Mouse (Mus musculus) midbrain, postnatal 0 days (tissue): ENCODE results near the gene Gm49342. TPM values are rescaled to one million over a fixed set of nuclear protein-coding genes. Genes with fewer than 3 reads are reported as not detected.
"Not testable (repeated sequence)": the region's sequence is repeated elsewhere in the genome, so short reads cannot be mapped to it uniquely, and the experiment has no call there.

Experiments used
- ATAC-seq: fragments of 200-750 bp; cut with Nextera tagmentation; 2 replicates; pipeline ENCODE4 v1.8.0; 2017; ENCODE audit warnings: moderate number of reproducible peaks, mild to moderate bottlenecking, moderate TSS enrichment, moderate library complexity; ENCODE audit not compliant: low FRiP score
- DNase-seq: peaks from one replicate; pipeline ENCODE4 v3.0.0-alpha.2; 2015; ENCODE audit warnings: low spot score
- H3K27ac ChIP-seq: fragments of 300-500 bp; sonication (generic); 2 replicates; pipeline ENCODE4 v1.5.1; 2014; ENCODE audit warnings: low read depth, mild to moderate bottlenecking, low read length, mixed read lengths
- H3K27me3 ChIP-seq: fragments of 300-500 bp; sonication (generic); 2 replicates; pipeline ENCODE4 v1.6.1; 2014; ENCODE audit warnings: low read length, control low read depth, mixed read lengths; ENCODE audit not compliant: insufficient read depth
- H3K36me3 ChIP-seq: fragments of 300-500 bp; sonication (generic); 2 replicates; pipeline ENCODE4 v1.6.1; 2014; ENCODE audit warnings: low read length, control low read depth, mixed read lengths; ENCODE audit not compliant: insufficient read depth
- H3K4me1 ChIP-seq: fragments of 300-500 bp; sonication (generic); 2 replicates; pipeline ENCODE4 v1.6.1; 2014; ENCODE audit warnings: mild to moderate bottlenecking, control low read depth, antibody characterized with exemption, low read length, mixed read lengths; ENCODE audit not compliant: insufficient read depth
- H3K4me2 ChIP-seq: fragments of 300-500 bp; sonication (generic); 2 replicates; pipeline ENCODE4 v1.6.1; 2014; ENCODE audit warnings: low read depth, mild to moderate bottlenecking, low read length, mixed read lengths; ENCODE audit not compliant: poor library complexity, severe bottlenecking
- H3K4me3 ChIP-seq: fragments of 300-500 bp; sonication (generic); 2 replicates; pipeline ENCODE4 v1.5.1; 2014; ENCODE audit warnings: low read depth, mild to moderate bottlenecking, low read length, moderate library complexity
- H3K9ac ChIP-seq: fragments of 300-500 bp; sonication (generic); replicated peaks from 2 replicates; pipeline ENCODE4 v1.6.1; 2014; ENCODE audit warnings: mild to moderate bottlenecking, low read length, moderate library complexity, mixed read lengths; ENCODE audit not compliant: poor library complexity, severe bottlenecking
- H3K9me3 ChIP-seq: fragments of 300-500 bp; sonication (generic); 2 replicates; pipeline ENCODE4 v1.6.1; 2016; ENCODE audit warnings: low read length, control low read depth
- CTCF ChIP-seq: IDR thresholded peaks from 2 replicates; pipeline ENCODE4 v1.5.1; 2016; ENCODE audit warnings: antibody characterized with exemption, mild to moderate bottlenecking
- WGBS: fragments of 180-500 bp; shearing (Covaris S2); extraction: QIAGEN DNeasy Blood & Tissue Kit; methylation state at CpG from one replicate; pipeline ENCODE4 v1.1.7; 2014; 5-methylcytosine and 5-hydroxymethylcytosine counted together
- polyA plus RNA-seq: library from polyadenylated mRNA; unstranded; fragments of >200 nt; fragmentation: Nextera tagmentation; extraction: Ambion mirVana; gene quantifications from 2 replicates; pipeline ENCODE4 v1.2.1, GENCODE M21; 2015
- total RNA-seq: library from RNA; depleted of rRNA; stranded (reverse); fragments of >200 nt; gene quantifications from 2 replicates; pipeline ENCODE4 v1.2.3, GENCODE M21; 2014

The Gm49342 gene
- total and polyA plus RNA-seq, 2 experiments from 2014 or later = 0.75 to 0.82 TPM

DNA sequence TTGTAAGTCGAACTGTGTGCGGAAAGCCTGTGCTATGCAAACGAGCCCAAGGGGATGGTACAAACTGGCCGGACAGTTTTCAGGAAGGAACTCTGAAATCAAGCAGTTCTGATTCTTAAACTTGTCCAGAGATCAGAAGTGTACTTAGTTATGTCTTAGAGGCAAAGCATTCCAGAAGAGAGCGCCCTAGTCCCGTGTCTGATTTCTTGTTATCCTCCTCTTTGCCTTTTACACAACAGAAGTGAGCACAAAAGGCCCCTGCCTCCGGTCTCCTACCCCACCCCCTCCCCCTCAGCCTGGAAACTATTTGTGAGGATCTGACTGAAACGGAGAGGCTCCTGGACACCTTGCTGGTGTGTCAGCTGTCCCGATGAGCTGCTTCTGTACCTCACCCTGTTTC, 32.4 kb downstream of the Gm49342 start:
- no peak overlapping the region for H3K9ac ChIP-seq
- ATAC-seq (no peak), DNase-seq (peak; percentile 21)
- H3K4me1 ChIP-seq = no peaks in the 10 kb centered on the region; the same call in 1 of the 2 replicates
- H3K36me3 ChIP-seq = no peaks in the 10 kb centered on the region
- TF ChIP-seq CTCF = peak; percentile 42
- 13% methylated on average over 9 of the region's 9 CpGs for WGBS
- H3K9me3 ChIP-seq = no peaks in the 10 kb centered on the region
- H3K4me2 ChIP-seq = no peak overlapping the region
- H3K27me3 ChIP-seq = no peaks in the 10 kb centered on the region
- no peak overlapping the region for H3K4me3 ChIP-seq
- H3K27ac ChIP-seq = no peak overlapping the region

DNA sequence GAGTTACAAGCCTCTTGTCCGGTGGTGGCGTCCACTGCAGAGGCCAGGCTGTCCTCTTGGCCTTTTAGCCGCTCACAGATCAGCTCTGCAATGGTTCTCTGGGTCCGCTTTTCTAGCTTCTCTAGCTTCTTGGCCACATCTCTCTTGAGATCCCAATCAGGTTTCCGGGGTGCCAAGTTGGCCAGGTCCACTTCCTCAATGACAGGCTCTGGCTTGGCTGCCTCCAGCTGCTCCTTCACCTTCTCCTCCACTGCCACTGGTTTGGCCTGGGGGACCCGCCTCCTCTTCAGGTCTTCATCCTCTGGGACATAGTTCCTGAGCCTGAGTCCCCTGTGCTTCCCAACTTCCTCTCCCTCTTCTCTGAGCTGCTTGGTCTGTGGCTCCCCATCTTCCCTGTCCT, 34.1 kb downstream of the Gm49342 start:
- 94% methylated on average over 6 of the region's 6 CpGs for WGBS
- H3K4me2 ChIP-seq, ATAC-seq, H3K9ac ChIP-seq, H3K9me3 ChIP-seq, H3K27ac ChIP-seq, H3K4me1 ChIP-seq, H3K4me3 ChIP-seq, H3K27me3 ChIP-seq, DNase-seq, H3K36me3 ChIP-seq: not testable (repeated sequence)

DNA sequence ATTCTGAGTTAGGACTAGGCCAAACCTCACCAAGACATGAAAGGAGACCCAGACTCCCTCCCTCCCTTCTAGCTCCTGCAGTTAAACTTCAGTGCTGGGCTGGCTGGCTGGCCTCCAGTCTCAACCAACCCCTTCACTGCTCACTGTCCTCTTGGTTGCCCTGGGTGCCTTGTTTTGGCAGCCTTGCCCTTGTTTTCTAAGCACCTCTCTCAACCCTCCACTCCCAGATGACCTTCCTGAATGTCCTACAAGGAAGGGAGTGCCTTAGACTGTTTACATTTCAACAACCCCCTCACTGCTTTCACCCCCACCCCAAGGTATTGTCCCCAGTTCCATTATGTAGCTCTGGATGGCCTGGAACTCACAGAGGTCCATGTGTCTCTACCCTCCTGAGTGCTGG, 35.3 kb downstream of the Gm49342 start:
- ATAC-seq (no peak), DNase-seq (no peak)
- Histone ChIP-seq H3K27ac (no peak overlapping the region), H3K27me3 (no peaks in the 10 kb centered on the region), H3K4me1 (no peaks in the 10 kb centered on the region; the same call in 1 of the 2 replicates), H3K9me3 (no peaks in the 10 kb centered on the region), H3K9ac (no peak overlapping the region), H3K4me3 (no peak overlapping the region), H3K36me3 (no peaks in the 10 kb centered on the region), H3K4me2 (no peak overlapping the region)
- TF ChIP-seq CTCF = no peak

DNA sequence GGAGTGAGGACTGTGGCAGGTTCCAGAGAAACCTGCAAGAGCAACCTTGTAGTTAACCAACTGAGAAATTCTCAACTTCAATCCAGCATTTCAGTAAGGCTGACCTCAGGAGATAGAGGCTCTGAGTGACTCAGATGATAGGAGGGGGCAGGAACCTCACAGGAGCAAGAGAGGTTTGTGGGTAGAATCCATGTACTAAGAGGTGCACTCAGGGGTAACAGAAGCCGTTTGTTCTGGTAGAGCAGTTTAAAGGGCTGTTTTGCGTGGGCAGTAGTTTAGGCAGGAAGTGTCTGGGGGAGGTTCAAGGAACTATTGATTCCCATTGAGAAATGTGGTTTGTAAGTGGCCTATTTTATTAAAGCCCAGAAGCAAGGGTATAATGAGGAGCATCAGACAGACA, 36.9 kb downstream of the Gm49342 start:
- H3K27me3 ChIP-seq = no peaks in the 10 kb centered on the region
- H3K4me1 ChIP-seq = no peaks in the 10 kb centered on the region
- no peak overlapping the region for H3K9ac ChIP-seq
- 48% methylated on average over 2 of the region's 2 CpGs for WGBS
- no peak overlapping the region for H3K27ac ChIP-seq
- H3K4me3 ChIP-seq = no peak overlapping the region
- DNase-seq (no peak), ATAC-seq (no peak)
- no peaks in the 10 kb centered on the region for H3K36me3 ChIP-seq
- no peak for TF ChIP-seq CTCF
- no peaks in the 10 kb centered on the region for H3K9me3 ChIP-seq
- no peak overlapping the region for H3K4me2 ChIP-seq

DNA sequence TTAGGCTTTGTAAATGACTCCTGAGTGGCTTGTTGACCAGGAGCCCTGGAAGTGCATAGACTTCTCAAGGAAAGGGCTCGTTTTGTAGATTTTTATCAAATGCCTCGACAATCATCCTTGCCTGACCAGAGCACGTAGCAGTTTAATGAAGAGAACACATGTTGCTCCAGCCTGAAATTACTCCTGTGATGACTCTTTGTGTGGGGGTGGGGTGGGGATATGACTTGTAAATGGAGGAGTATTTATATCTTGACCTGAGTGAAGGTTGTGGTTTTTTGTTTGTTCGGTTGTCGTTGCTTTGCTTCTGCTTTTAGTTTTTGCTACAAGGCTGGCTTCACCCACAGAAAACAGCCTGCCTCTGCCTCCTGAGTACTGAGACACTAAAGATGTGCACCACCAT, 37.5 kb downstream of the Gm49342 start:
- no peak overlapping the region for H3K4me2 ChIP-seq
- DNase-seq (no peak), ATAC-seq (no peak)
- WGBS = 87% methylated on average over 5 of the region's 5 CpGs
- no peak overlapping the region for H3K4me3 ChIP-seq
- TF ChIP-seq CTCF = no peak
- no peaks in the 10 kb centered on the region for H3K4me1 ChIP-seq
- H3K36me3 ChIP-seq = no peaks in the 10 kb centered on the region
- H3K9me3 ChIP-seq = no peaks in the 10 kb centered on the region
- no peak overlapping the region for H3K27ac ChIP-seq
- no peaks in the 10 kb centered on the region for H3K27me3 ChIP-seq
- no peak overlapping the region for H3K9ac ChIP-seq

DNA sequence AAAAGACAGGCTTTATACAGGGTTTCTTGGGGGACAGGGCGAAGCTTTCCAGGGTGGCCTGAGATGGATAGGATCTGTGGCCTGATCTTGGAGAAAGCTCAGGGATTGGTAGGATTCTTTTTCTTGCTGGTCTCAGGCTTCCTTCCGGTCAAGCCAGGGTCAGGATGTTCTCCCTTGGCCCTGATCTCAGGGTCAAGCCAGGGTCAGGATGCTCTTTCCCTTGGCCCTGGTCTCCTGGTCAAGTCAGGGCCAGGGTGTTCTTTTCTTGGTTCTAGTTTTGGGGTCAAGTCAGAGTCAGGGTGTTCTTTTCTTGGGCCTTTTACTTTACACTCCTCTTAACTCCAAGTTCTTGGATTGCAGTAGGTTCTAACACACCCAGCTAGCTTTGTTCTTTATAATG, 43.4 kb downstream of the Gm49342 start:
- ATAC-seq = no peak
- WGBS = 82% methylated on average over 2 of the region's 2 CpGs

More for the DNA sequence above, 43.4 kb downstream of the Gm49342 start:
- Histone ChIP-seq H3K9ac (no peak overlapping the region), H3K4me2 (no peak overlapping the region), H3K4me3 (no peak overlapping the region), H3K36me3 (no peaks in the 10 kb centered on the region), H3K27me3 (no peaks in the 10 kb centered on the region), H3K9me3 (no peaks in the 10 kb centered on the region), H3K4me1 (no peaks in the 10 kb centered on the region), H3K27ac (no peak overlapping the region)
- TF ChIP-seq CTCF = no peak
- DNase-seq = no peak
